Mouse (Mus musculus): ENCODE results near the gene 1700003E16Rik.

GRCm38 (mm10) chr6:83116373-83117164 lies 39.6 kb upstream of the 1700003E16Rik start:
- TF ChIP-seq POLR2A (IDR thresholded peaks at IDR 0.05; ENCODE audit: insufficient read depth, low read length) = no peak
- no peak for TF ChIP-seq CTCF (IDR thresholded peaks at IDR 0.05; ENCODE audit: low read depth, low read length)

All from ES-Bruce4 (cell line).